8 mouse cellular contexts compared by ENCODE assay signal in the genomic region with DNA sequence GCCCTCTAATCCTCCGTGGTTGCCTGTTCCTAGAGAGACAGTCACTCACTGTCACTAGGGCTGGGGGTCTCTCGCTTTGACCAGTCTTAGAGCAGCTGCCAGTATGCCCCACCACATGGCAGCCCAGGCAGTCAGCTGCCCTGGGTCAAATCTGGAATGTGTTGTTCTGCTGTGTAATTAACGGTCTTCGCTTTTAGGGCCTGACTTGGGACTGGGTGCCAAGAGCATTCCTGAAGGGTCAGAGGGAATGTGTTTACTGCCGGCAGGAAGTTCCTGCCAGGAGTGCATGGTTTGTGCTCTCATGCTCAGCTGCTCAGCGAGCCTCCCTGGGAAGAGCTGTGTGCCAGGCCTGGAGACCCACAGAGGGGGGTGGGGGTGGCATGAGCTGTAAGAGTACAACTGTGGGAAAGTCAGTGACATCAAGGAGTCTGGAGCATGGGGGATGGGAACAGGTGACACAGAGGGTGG.
DNase-seq lines count a peak whose midpoint lies in the region; ATAC-seq and TF ChIP-seq lines count a peak whose summit lies in the region.

No protein-coding gene starts in this region.

- H3K36me3 ChIP-seq in embryonic facial prominence, embryonic 12.5 days, result no peaks in the 10 kb centered on the region
- H3K36me3 ChIP-seq in hindbrain, embryonic 13.5 days, result no peaks in the 10 kb centered on the region
- H3K36me3 ChIP-seq in liver, embryonic 15.5 days (replicated peaks), result no peaks in the 10 kb centered on the region
- no peaks in the 10 kb centered on the region for H3K36me3 ChIP-seq in testis, adult 2 months (ENCODE audit: control insufficient read depth, insufficient read depth, low read length)

- ATAC-seq in embryonic facial prominence, embryonic 12.5 days (ENCODE audit: insufficient number of reproducible peaks, insufficient read depth, low FRiP score, low TSS enrichment), result 0 out of 2 replicates have a peak, but pooled peaks have one; percentile 28
- peak; percentile 81 for ATAC-seq in hindbrain, embryonic 13.5 days (ENCODE audit: low FRiP score)
- ATAC-seq in liver, embryonic 15.5 days (ENCODE audit: insufficient read depth), result no peak
- no peak for ATAC-seq in activated CD4-positive, CD25-positive, alpha-beta regulatory T cell, adult 4 months

- no peak for TF ChIP-seq POLR2A in testis, adult 2 months (IDR thresholded peaks at IDR 0.05; ENCODE audit: control insufficient read depth, low read depth, low read length)

- H3K9me3 ChIP-seq in embryonic facial prominence, embryonic 12.5 days, result 0 out of 2 replicates have a peak, but pooled peaks cover 8% of the 10 kb centered on the region
- H3K9me3 ChIP-seq in hindbrain, embryonic 13.5 days, result no peaks in the 10 kb centered on the region
- no peaks in the 10 kb centered on the region for H3K9me3 ChIP-seq in liver, embryonic 15.5 days (replicated peaks)

- H3K4me3 ChIP-seq in embryonic facial prominence, embryonic 12.5 days, result no peak overlapping the region
- no peak overlapping the region for H3K4me3 ChIP-seq in hindbrain, embryonic 13.5 days
- no peak overlapping the region for H3K4me3 ChIP-seq in liver, embryonic 15.5 days (replicated peaks)
- no peak overlapping the region for H3K4me3 ChIP-seq in testis, adult 2 months (ENCODE audit: control insufficient read depth, low read depth, low read length)

- TF ChIP-seq CTCF in testis, adult 2 months (IDR thresholded peaks at IDR 0.05; ENCODE audit: control insufficient read depth, insufficient read depth, insufficient replicate concordance, low read depth, low read length), result no peak

- no peak overlapping the region for H3K27ac ChIP-seq in embryonic facial prominence, embryonic 12.5 days
- H3K27ac ChIP-seq in hindbrain, embryonic 13.5 days, result no peak overlapping the region; the same call in 1 of the 2 replicates
- peak overlapping the region; percentile 46; the same call in 1 of the 2 replicates for H3K27ac ChIP-seq in liver, embryonic 15.5 days (replicated peaks)
- H3K27ac ChIP-seq in testis, adult 2 months (ENCODE audit: control insufficient read depth, insufficient read depth, low read depth, low read length), result 0 out of 2 replicates have a peak overlapping the region, but pooled peaks have one; percentile 7

- WGBS in embryonic facial prominence, embryonic 12.5 days, result 18% methylated on average over 6 of the region's 6 CpGs
- 29% methylated on average over 6 of the region's 6 CpGs for WGBS in hindbrain, embryonic 13.5 days
- 45% methylated on average over 6 of the region's 6 CpGs for WGBS in liver, embryonic 15.5 days (ENCODE audit: insufficient replicate concordance)

- peaks cover 5% of the 10 kb centered on the region; the same call in 1 of the 2 replicates for H3K4me1 ChIP-seq in embryonic facial prominence, embryonic 12.5 days
- H3K4me1 ChIP-seq in hindbrain, embryonic 13.5 days (replicated peaks), result peaks cover 7% of the 10 kb centered on the region
- H3K4me1 ChIP-seq in liver, embryonic 15.5 days (replicated peaks), result peaks cover 47% of the 10 kb centered on the region
- peaks cover 2% of the 10 kb centered on the region for H3K4me1 ChIP-seq in testis, adult 2 months (ENCODE audit: control insufficient read depth, insufficient read depth, low read length)

- H3K4me2 ChIP-seq in embryonic facial prominence, embryonic 12.5 days (replicated peaks), result no peak overlapping the region
- no peak overlapping the region for H3K4me2 ChIP-seq in hindbrain, embryonic 13.5 days
- no peak overlapping the region for H3K4me2 ChIP-seq in liver, embryonic 15.5 days

- H3K27me3 ChIP-seq in embryonic facial prominence, embryonic 12.5 days, result no peaks in the 10 kb centered on the region
- no peaks in the 10 kb centered on the region for H3K27me3 ChIP-seq in hindbrain, embryonic 13.5 days
- H3K27me3 ChIP-seq in liver, embryonic 15.5 days, result no peaks in the 10 kb centered on the region
- no peaks in the 10 kb centered on the region for H3K27me3 ChIP-seq in testis, adult 2 months (ENCODE audit: control insufficient read depth, insufficient read depth, low read length)

- no peak overlapping the region for H3K9ac ChIP-seq in embryonic facial prominence, embryonic 12.5 days
- H3K9ac ChIP-seq in hindbrain, embryonic 13.5 days, result no peak overlapping the region
- H3K9ac ChIP-seq in liver, embryonic 15.5 days, result no peak overlapping the region

- DNase-seq in adrenal gland, postnatal 10 days, result peak; percentile 29
- no peak for DNase-seq in adrenal gland, adult 8-10 months
- DNase-seq in thymus, postnatal 25 days, result no peak

Comparison
In these comparisons a context has a peak if more than half of its experiments do, and no peak if none do; other contexts are left out.
1. ATAC-seq: peak in embryonic facial prominence, embryonic 12.5 days (single experiment) and hindbrain, embryonic 13.5 days (single experiment); none in liver, embryonic 15.5 days (single experiment) and activated CD4-positive, CD25-positive, alpha-beta regulatory T cell, adult 4 months (single experiment).
2. H3K27ac ChIP-seq: peak in liver, embryonic 15.5 days (single experiment) and testis, adult 2 months (single experiment); none in embryonic facial prominence, embryonic 12.5 days (single experiment) and hindbrain, embryonic 13.5 days (single experiment).